Mouse (Mus musculus): ENCODE data around the gene Farp1.

The Farp1 gene

GRCm38 (mm10) chr14:121229036-121229773 is 194.2 kb downstream of the Farp1 start:
- no peak for DNase-seq

GRCm38 (mm10) chr14:121231232-121231631 is 196.2 kb downstream of the Farp1 start:
- DNase-seq = no peak

- no peak for DNase-seq
These were observed 199.8 kb downstream of the Farp1 start for GRCm38 (mm10) chr14:121234741-121235307.

- no peak for DNase-seq
These were observed 201.7 kb downstream of the Farp1 start for GRCm38 (mm10) chr14:121236736-121237135.

GRCm38 (mm10) chr14:121238727-121239126 is 203.7 kb downstream of the Farp1 start:
- no peak for DNase-seq

- no peak for DNase-seq
These were observed 204.4 kb downstream of the Farp1 start for GRCm38 (mm10) chr14:121239386-121239785.

GRCm38 (mm10) chr14:121244104-121244503 is 209.1 kb downstream of the Farp1 start:
- no peak for DNase-seq

- no peak for DNase-seq
These were observed 211.2 kb downstream of the Farp1 start for GRCm38 (mm10) chr14:121246048-121246731.

GRCm38 (mm10) chr14:121247287-121247686 is 212.3 kb downstream of the Farp1 start:
- no peak for DNase-seq

- DNase-seq = no peak
These were observed 213.3 kb downstream of the Farp1 start for GRCm38 (mm10) chr14:121248346-121248745.

GRCm38 (mm10) chr14:121251099-121251498 is 216.1 kb downstream of the Farp1 start:
- DNase-seq = no peak

GRCm38 (mm10) chr14:121251708-121252107 is 216.7 kb downstream of the Farp1 start:
- peak; percentile 27 for DNase-seq

GRCm38 (mm10) chr14:121252542-121252941 is 217.5 kb downstream of the Farp1 start:
- DNase-seq = no peak

GRCm38 (mm10) chr14:121254869-121255268 is 219.9 kb downstream of the Farp1 start:
- DNase-seq = no peak

- no peak for DNase-seq
These were observed 220.5 kb downstream of the Farp1 start for GRCm38 (mm10) chr14:121255469-121255868.

GRCm38 (mm10) chr14:121256896-121257295 is 221.9 kb downstream of the Farp1 start:
- DNase-seq = no peak

GRCm38 (mm10) chr14:121259332-121259731 is 224.3 kb downstream of the Farp1 start:
- DNase-seq = no peak

GRCm38 (mm10) chr14:121259789-121260188 is 224.8 kb downstream of the Farp1 start:
- peak; percentile 73 for DNase-seq

- DNase-seq = no peak
These were observed 226.4 kb downstream of the Farp1 start for GRCm38 (mm10) chr14:121261229-121261879.

GRCm38 (mm10) chr14:121262606-121263005 is 227.6 kb downstream of the Farp1 start:
- DNase-seq = no peak

- DNase-seq = no peak
These were observed 228.9 kb downstream of the Farp1 start for GRCm38 (mm10) chr14:121263912-121264311.

GRCm38 (mm10) chr14:121264453-121264852 is 229.5 kb downstream of the Farp1 start:
- peak; percentile 28 for DNase-seq

- no peak for DNase-seq
These were observed 232.8 kb downstream of the Farp1 start for GRCm38 (mm10) chr14:121267801-121268200.

All from lung, postnatal 10 days (tissue).